Mouse (Mus musculus) limb, embryonic 13.5 days (tissue): ENCODE data around the gene Fgf5. TPM values are rescaled to one million over a fixed set of nuclear protein-coding genes. Genes with fewer than 3 reads are reported as not detected.

Source experiments
- ATAC-seq: fragments of 200-750 bp; cut with Nextera tagmentation; 2 replicates; pipeline ENCODE4 v1.8.0; 2017; ENCODE audit warnings: low read depth, moderate number of reproducible peaks, moderate TSS enrichment; ENCODE audit not compliant: low FRiP score
- H3K27ac ChIP-seq: fragments of 300-500 bp; sonication (generic); 2 replicates; pipeline ENCODE4 v1.5.1; 2015; ENCODE audit warnings: inconsistent platforms, mild to moderate bottlenecking, moderate library complexity
- H3K27me3 ChIP-seq: fragments of 300-500 bp; sonication (generic); 2 replicates; pipeline ENCODE4 v1.6.1; 2015; ENCODE audit warnings: mild to moderate bottlenecking, inconsistent platforms
- H3K36me3 ChIP-seq: fragments of 300-500 bp; sonication (generic); 2 replicates; pipeline ENCODE4 v1.6.1; 2015; ENCODE audit warnings: inconsistent platforms, mild to moderate bottlenecking, moderate library complexity
- H3K4me1 ChIP-seq: fragments of 300-500 bp; sonication (generic); 2 replicates; pipeline ENCODE4 v1.6.1; 2015; ENCODE audit warnings: inconsistent platforms
- H3K4me2 ChIP-seq: fragments of 300-500 bp; sonication (generic); replicated peaks from 2 replicates; pipeline ENCODE4 v1.6.1; 2015; ENCODE audit warnings: inconsistent platforms, mild to moderate bottlenecking, moderate library complexity
- H3K4me3 ChIP-seq: fragments of 300-500 bp; sonication (generic); 2 replicates; pipeline ENCODE4 v1.5.1; 2015; ENCODE audit warnings: moderate library complexity, mild to moderate bottlenecking, inconsistent platforms
- H3K9ac ChIP-seq: fragments of 300-500 bp; sonication (generic); 2 replicates; pipeline ENCODE4 v1.6.1; 2015; ENCODE audit warnings: mild to moderate bottlenecking, inconsistent platforms
- H3K9me3 ChIP-seq: fragments of 300-500 bp; sonication (generic); 2 replicates; pipeline ENCODE4 v1.6.1; 2016; ENCODE audit warnings: inconsistent platforms
- WGBS: fragments of 180-500 bp; shearing (Covaris S2); methylation state at CpG from one replicate; pipeline ENCODE4 v1.1.7; 2015; 5-methylcytosine and 5-hydroxymethylcytosine counted together
- polyA plus RNA-seq: library from polyadenylated mRNA; unstranded; fragments of >200 nt; fragmentation: Nextera tagmentation; extraction: Ambion mirVana; gene quantifications from 2 replicates; pipeline ENCODE4 v1.2.1, GENCODE M21; 2015

Fgf5 gene
- 1.0 and 1.4 TPM in 2 replicates for polyA plus RNA-seq

GRCm38 (mm10) chr5:98253838-98254821 lies at the start of gene Fgf5:
TSS of gene Fgf5 (plus strand) at chr5:98254184.
- WGBS: under 1% methylated on average over 77 of the region's 80 CpGs
- H3K4me2 ChIP-seq: peak within 1 kb of the TSS; percentile 99
- no peaks in the 10 kb centered on the region for H3K9me3 ChIP-seq
- ATAC-seq: peak; percentile 66
- peaks cover 82% of the 10 kb centered on the region for H3K27me3 ChIP-seq
- no peak within 1 kb of the TSS for H3K27ac ChIP-seq
- H3K9ac ChIP-seq: peak within 1 kb of the TSS; percentile 67
- H3K36me3 ChIP-seq: no peaks in the 10 kb centered on the region
- H3K4me3 ChIP-seq: peak within 1 kb of the TSS; percentile 63
- H3K4me1 ChIP-seq: peaks cover 21% of the 10 kb centered on the region

- Histone ChIP-seq H3K9me3 (no peaks in the 10 kb centered on the region), H3K36me3 (no peaks in the 10 kb centered on the region), H3K4me2 (no peak overlapping the region), H3K4me1 (no peaks in the 10 kb centered on the region), H3K4me3 (no peak overlapping the region), H3K9ac (no peak overlapping the region), H3K27me3 (no peaks in the 10 kb centered on the region), H3K27ac (no peak overlapping the region)
- 60% methylated on average over 4 of the region's 4 CpGs for WGBS
- ATAC-seq: no peak
Measured at GRCm38 (mm10) chr5:98212501-98212900, 41.5 kb upstream of the Fgf5 start.

- H3K27me3 ChIP-seq: no peaks in the 10 kb centered on the region
- WGBS: 74% methylated on average over 4 of the region's 4 CpGs
- ATAC-seq: no peak
- no peaks in the 10 kb centered on the region for H3K36me3 ChIP-seq
- H3K27ac ChIP-seq: no peak overlapping the region
- no peak overlapping the region for H3K4me2 ChIP-seq
- no peaks in the 10 kb centered on the region; the same call in 1 of the 2 replicates for H3K4me1 ChIP-seq
- no peak overlapping the region for H3K4me3 ChIP-seq
- H3K9me3 ChIP-seq: no peaks in the 10 kb centered on the region
- H3K9ac ChIP-seq: no peak overlapping the region
Measured at GRCm38 (mm10) chr5:98221956-98222355, 32.0 kb upstream of the Fgf5 start.

- Histone ChIP-seq H3K4me3 (no peak overlapping the region), H3K9ac (no peak overlapping the region), H3K27me3 (no peaks in the 10 kb centered on the region), H3K36me3 (no peaks in the 10 kb centered on the region), H3K9me3 (no peaks in the 10 kb centered on the region), H3K4me1 (no peaks in the 10 kb centered on the region), H3K27ac (no peak overlapping the region), H3K4me2 (no peak overlapping the region)
- no peak for ATAC-seq
- 78% methylated on average over 2 of the region's 2 CpGs for WGBS
Measured at GRCm38 (mm10) chr5:98226710-98227109, 27.3 kb upstream of the Fgf5 start.

- Histone ChIP-seq H3K27me3 (no peaks in the 10 kb centered on the region), H3K9me3 (no peaks in the 10 kb centered on the region), H3K36me3 (no peaks in the 10 kb centered on the region), H3K27ac (no peak overlapping the region), H3K4me1 (no peaks in the 10 kb centered on the region), H3K4me2 (no peak overlapping the region), H3K9ac (no peak overlapping the region), H3K4me3 (no peak overlapping the region)
- WGBS: 77% methylated on average over 6 of the region's 6 CpGs
- no peak for ATAC-seq
Measured at GRCm38 (mm10) chr5:98229456-98229855, 24.5 kb upstream of the Fgf5 start.

- no peaks in the 10 kb centered on the region for H3K9me3 ChIP-seq
- no peak for ATAC-seq
- no peak overlapping the region for H3K4me3 ChIP-seq
- 76% methylated on average over 6 of the region's 6 CpGs for WGBS
- no peaks in the 10 kb centered on the region; the same call in 1 of the 2 replicates for H3K27me3 ChIP-seq
- no peak overlapping the region for H3K9ac ChIP-seq
- no peak overlapping the region for H3K27ac ChIP-seq
- H3K36me3 ChIP-seq: no peaks in the 10 kb centered on the region
- H3K4me1 ChIP-seq: no peaks in the 10 kb centered on the region
- H3K4me2 ChIP-seq: no peak overlapping the region
Measured at GRCm38 (mm10) chr5:98238466-98238865, 15.5 kb upstream of the Fgf5 start.

- no peaks in the 10 kb centered on the region for H3K9me3 ChIP-seq
- H3K4me2 ChIP-seq: no peak overlapping the region
- no peaks in the 10 kb centered on the region for H3K4me1 ChIP-seq
- H3K36me3 ChIP-seq: no peaks in the 10 kb centered on the region
- H3K27me3 ChIP-seq: peaks cover 9% of the 10 kb centered on the region
- 94% methylated on average over 12 of the region's 12 CpGs for WGBS
- no peak overlapping the region for H3K9ac ChIP-seq
- no peak overlapping the region for H3K27ac ChIP-seq
- ATAC-seq: no peak
- H3K4me3 ChIP-seq: no peak overlapping the region
Measured at GRCm38 (mm10) chr5:98241322-98241829, 12.6 kb upstream of the Fgf5 start.

- WGBS: 57% methylated on average over 8 of the region's 8 CpGs
- no peak for ATAC-seq
- no peak overlapping the region for H3K27ac ChIP-seq
- no peaks in the 10 kb centered on the region for H3K9me3 ChIP-seq
- no peak overlapping the region for H3K4me2 ChIP-seq
- H3K4me3 ChIP-seq: no peak overlapping the region
- H3K4me1 ChIP-seq: no peaks in the 10 kb centered on the region
- H3K36me3 ChIP-seq: no peaks in the 10 kb centered on the region
- peaks cover 22% of the 10 kb centered on the region for H3K27me3 ChIP-seq
- no peak overlapping the region for H3K9ac ChIP-seq
Measured at GRCm38 (mm10) chr5:98245303-98245702, 8.7 kb upstream of the Fgf5 start.

GRCm38 (mm10) chr5:98245976-98246375 lies 8.0 kb upstream of the Fgf5 start:
- WGBS: 46% methylated on average over 4 of the region's 4 CpGs

GRCm38 (mm10) chr5:98246826-98247225 lies 7.2 kb upstream of the Fgf5 start:
- no peak for ATAC-seq
- 61% methylated on average over 7 of the region's 7 CpGs for WGBS

More at GRCm38 (mm10) chr5:98245976-98246375, 8.0 kb upstream of the Fgf5 start:
- H3K4me1 ChIP-seq: no peaks in the 10 kb centered on the region
- H3K4me2 ChIP-seq: no peak overlapping the region
- no peaks in the 10 kb centered on the region for H3K9me3 ChIP-seq
- H3K36me3 ChIP-seq: no peaks in the 10 kb centered on the region
- H3K9ac ChIP-seq: no peak overlapping the region
- H3K4me3 ChIP-seq: no peak overlapping the region
- H3K27me3 ChIP-seq: peaks cover 27% of the 10 kb centered on the region
- no peak overlapping the region for H3K27ac ChIP-seq
- no peak for ATAC-seq

GRCm38 (mm10) chr5:98247516-98247915 lies 6.5 kb upstream of the Fgf5 start:
- peaks cover 42% of the 10 kb centered on the region for H3K27me3 ChIP-seq
- no peaks in the 10 kb centered on the region for H3K9me3 ChIP-seq
- no peak overlapping the region for H3K27ac ChIP-seq
- H3K4me1 ChIP-seq: no peaks in the 10 kb centered on the region
- no peak for ATAC-seq
- 43% methylated on average over 2 of the region's 2 CpGs for WGBS
- no peak overlapping the region for H3K9ac ChIP-seq
- H3K4me3 ChIP-seq: no peak overlapping the region
- H3K4me2 ChIP-seq: no peak overlapping the region
- no peaks in the 10 kb centered on the region for H3K36me3 ChIP-seq

More at GRCm38 (mm10) chr5:98246826-98247225, 7.2 kb upstream of the Fgf5 start:
- Histone ChIP-seq H3K9ac (no peak overlapping the region), H3K27me3 (peaks cover 35% of the 10 kb centered on the region), H3K9me3 (no peaks in the 10 kb centered on the region), H3K4me2 (no peak overlapping the region), H3K36me3 (no peaks in the 10 kb centered on the region), H3K4me3 (no peak overlapping the region), H3K27ac (no peak overlapping the region), H3K4me1 (no peaks in the 10 kb centered on the region)

GRCm38 (mm10) chr5:98253147-98253546 lies 837 bp upstream of the Fgf5 start:
- Histone ChIP-seq H3K4me2 (peak overlapping the region; percentile 99), H3K4me3 (no peak overlapping the region; the same call in 1 of the 2 replicates), H3K4me1 (peaks cover 21% of the 10 kb centered on the region), H3K9me3 (no peaks in the 10 kb centered on the region), H3K27me3 (peaks cover 76% of the 10 kb centered on the region), H3K36me3 (no peaks in the 10 kb centered on the region), H3K27ac (no peak overlapping the region), H3K9ac (no peak overlapping the region)
- no peak for ATAC-seq
- WGBS: 16% methylated on average over 6 of the region's 6 CpGs
